Mouse (Mus musculus) embryonic facial prominence, embryonic 11.5 days (tissue): ENCODE measurements around the gene Dbx2. TPM values are rescaled to one million over a fixed set of nuclear protein-coding genes. Genes with fewer than 3 reads are reported as not detected.

Experiments used
- ATAC-seq: fragments of 200-750 bp; cut with Nextera tagmentation; replicated peaks from 2 replicates; pipeline ENCODE4 v1.8.0; 2017; ENCODE audit warnings: low read depth; ENCODE audit not compliant: insufficient number of reproducible peaks, low FRiP score, low TSS enrichment
- DNase-seq: peaks from one replicate; pipeline ENCODE4 v3.0.0-alpha.2; 2015; ENCODE audit warnings: low spot score
- H3K27ac ChIP-seq: fragments of 300-500 bp; sonication (generic); replicated peaks from 2 replicates; pipeline ENCODE4 v1.5.1; 2014; ENCODE audit warnings: mild to moderate bottlenecking, low read depth, low read length, control low read depth
- H3K27me3 ChIP-seq: fragments of 300-500 bp; sonication (generic); 2 replicates; pipeline ENCODE4 v1.6.1; 2014; ENCODE audit warnings: mild to moderate bottlenecking, low read length, moderate library complexity, mixed read lengths; ENCODE audit not compliant: control insufficient read depth, insufficient read depth
- H3K36me3 ChIP-seq: fragments of 300-500 bp; sonication (generic); replicated peaks from 2 replicates; pipeline ENCODE4 v1.6.1; 2014; ENCODE audit warnings: low read depth, mild to moderate bottlenecking, low read length, moderate library complexity, mixed read lengths; ENCODE audit not compliant: control insufficient read depth, insufficient read depth
- H3K4me1 ChIP-seq: fragments of 300-500 bp; sonication (generic); 2 replicates; pipeline ENCODE4 v1.6.1; 2014; ENCODE audit warnings: low read length, mixed read lengths; ENCODE audit not compliant: control insufficient read depth, insufficient read depth
- H3K4me2 ChIP-seq: fragments of 300-500 bp; sonication (generic); 2 replicates; pipeline ENCODE4 v1.6.1; 2014; ENCODE audit warnings: low read depth, mild to moderate bottlenecking, control low read depth, low read length, moderate library complexity
- H3K4me3 ChIP-seq: fragments of 300-500 bp; sonication (generic); 2 replicates; pipeline ENCODE4 v1.5.1; 2014; ENCODE audit warnings: low read depth, low read length, control low read depth
- H3K9ac ChIP-seq: fragments of 300-500 bp; sonication (generic); replicated peaks from 2 replicates; pipeline ENCODE4 v1.6.1; 2014; ENCODE audit warnings: mild to moderate bottlenecking, control low read depth, low read length
- H3K9me3 ChIP-seq: fragments of 300-500 bp; sonication (generic); replicated peaks from 2 replicates; pipeline ENCODE4 v1.6.1; 2016; ENCODE audit warnings: mild to moderate bottlenecking, low read length, inconsistent platforms, mixed read lengths; ENCODE audit not compliant: control insufficient read depth
- WGBS: fragments of 180-500 bp; shearing (Covaris S2); extraction: QIAGEN DNeasy Blood & Tissue Kit; methylation state at CpG from one replicate; pipeline ENCODE4 v1.1.7; 2014; 5-methylcytosine and 5-hydroxymethylcytosine counted together
- polyA plus RNA-seq: library from polyadenylated mRNA; unstranded; fragments of >200 nt; fragmentation: Nextera tagmentation; extraction: Ambion mirVana; gene quantifications from 2 replicates; pipeline ENCODE4 v1.2.1, GENCODE M21; 2014

The Dbx2 gene
- polyA plus RNA-seq, 1 experiment from 2014 or later = 0.66 TPM

- H3K27me3 ChIP-seq = no peaks in the 10 kb centered on the region
- DNase-seq = no peak
- no peak overlapping the region for H3K27ac ChIP-seq
- H3K9ac ChIP-seq = no peak overlapping the region
- 87% methylated on average over 4 of the region's 4 CpGs for WGBS
- no peaks in the 10 kb centered on the region for H3K4me1 ChIP-seq
- no peaks in the 10 kb centered on the region for H3K9me3 ChIP-seq
- H3K4me3 ChIP-seq = no peak overlapping the region
- ATAC-seq = no peak
- H3K36me3 ChIP-seq = no peaks in the 10 kb centered on the region
- H3K4me2 ChIP-seq = no peak overlapping the region
Measured at GRCm38 (mm10) chr15:95675645-95676044, 19.9 kb upstream of the Dbx2 start.

DNA sequence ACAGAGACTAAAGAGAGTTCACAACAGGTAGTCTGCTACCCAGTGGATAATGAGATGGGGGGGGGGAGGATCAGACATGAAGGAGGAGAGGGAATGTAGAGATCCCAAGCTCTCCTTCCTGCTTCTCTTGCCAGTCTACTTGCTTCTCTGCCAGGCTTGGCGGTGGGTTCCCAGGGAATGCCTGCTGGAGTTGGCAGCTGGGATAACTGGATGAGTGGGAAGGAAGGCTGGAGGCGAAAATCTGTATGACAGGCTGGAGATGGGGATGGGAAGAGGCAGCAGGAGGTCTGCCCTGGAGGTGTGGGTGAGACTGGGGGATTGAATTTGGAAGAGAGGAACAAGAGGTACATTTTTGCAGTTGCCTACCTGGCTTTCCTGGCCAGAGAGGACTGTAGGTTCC, 19.4 kb upstream of the Dbx2 start:
- Histone ChIP-seq H3K27ac (no peak overlapping the region), H3K4me3 (no peak overlapping the region), H3K36me3 (no peaks in the 10 kb centered on the region), H3K9me3 (no peaks in the 10 kb centered on the region), H3K4me2 (no peak overlapping the region), H3K27me3 (no peaks in the 10 kb centered on the region), H3K9ac (no peak overlapping the region), H3K4me1 (no peaks in the 10 kb centered on the region)
- WGBS = 81% methylated on average over 2 of the region's 2 CpGs
- DNase-seq = no peak
- no peak for ATAC-seq

DNA sequence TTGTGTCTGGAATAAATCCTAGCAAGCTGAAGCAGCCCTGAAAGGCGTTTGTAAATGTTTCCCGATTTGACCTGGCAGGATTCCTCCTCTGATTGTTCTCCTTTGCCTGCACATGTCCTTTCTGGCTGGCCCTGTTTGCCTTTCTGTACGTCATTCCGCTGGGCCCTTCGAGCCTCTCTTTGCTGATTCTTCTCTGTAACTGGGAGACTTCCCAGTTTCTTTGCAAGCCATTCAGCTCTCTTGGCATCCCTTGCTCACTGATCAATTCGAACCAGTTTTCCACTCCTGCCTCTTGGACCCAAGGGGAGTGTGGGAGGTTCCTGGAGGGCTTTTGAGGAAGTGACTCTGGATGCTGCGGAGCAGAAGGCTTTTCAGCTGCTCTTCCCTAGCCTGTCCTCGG, 11.4 kb upstream of the Dbx2 start:
- ATAC-seq = no peak
- Histone ChIP-seq H3K4me2 (no peak overlapping the region), H3K4me3 (no peak overlapping the region), H3K9ac (no peak overlapping the region), H3K36me3 (no peaks in the 10 kb centered on the region), H3K27ac (no peak overlapping the region), H3K4me1 (no peaks in the 10 kb centered on the region), H3K27me3 (no peaks in the 10 kb centered on the region), H3K9me3 (no peaks in the 10 kb centered on the region)
- WGBS = 34% methylated on average over 8 of the region's 8 CpGs
- DNase-seq = no peak

GRCm38 (mm10) chr15:95665002-95665401, 9.2 kb upstream of the Dbx2 start:
- H3K4me2 ChIP-seq = no peak overlapping the region
- DNase-seq (no peak), ATAC-seq (no peak)
- no peaks in the 10 kb centered on the region for H3K27me3 ChIP-seq
- H3K9ac ChIP-seq = no peak overlapping the region
- H3K4me3 ChIP-seq = no peak overlapping the region
- H3K9me3 ChIP-seq = no peaks in the 10 kb centered on the region
- no peaks in the 10 kb centered on the region for H3K36me3 ChIP-seq
- no peaks in the 10 kb centered on the region for H3K4me1 ChIP-seq
- H3K27ac ChIP-seq = no peak overlapping the region
- WGBS = 87% methylated on average over 4 of the region's 4 CpGs

DNA sequence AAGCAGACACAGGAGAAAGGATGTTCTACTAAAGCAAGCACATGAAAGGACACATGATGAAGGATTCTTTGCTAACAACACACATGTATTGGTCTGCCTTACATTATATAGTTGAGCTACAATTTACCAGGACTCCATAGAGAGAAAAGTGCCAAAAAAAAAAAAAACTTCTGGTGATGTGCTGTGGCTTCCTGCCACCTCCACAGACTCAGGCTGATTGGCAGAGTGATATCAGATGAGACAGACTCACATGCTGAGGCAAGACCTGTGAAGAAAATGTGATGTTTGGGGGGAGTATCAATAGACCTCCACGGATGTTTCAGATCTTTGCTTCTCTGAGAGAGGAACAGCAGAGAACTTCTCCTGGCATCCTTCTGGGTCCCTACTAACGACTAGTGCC, 6.0 kb upstream of the Dbx2 start:
- no peaks in the 10 kb centered on the region for H3K9me3 ChIP-seq
- WGBS = 82% methylated on average over 2 of the region's 2 CpGs
- H3K36me3 ChIP-seq = no peaks in the 10 kb centered on the region
- H3K9ac ChIP-seq = no peak overlapping the region
- H3K4me2 ChIP-seq = no peak overlapping the region
- no peak overlapping the region for H3K27ac ChIP-seq
- H3K4me3 ChIP-seq = no peak overlapping the region
- H3K27me3 ChIP-seq = no peaks in the 10 kb centered on the region
- no peak for DNase-seq
- H3K4me1 ChIP-seq = no peaks in the 10 kb centered on the region
- ATAC-seq = no peak

GRCm38 (mm10) chr15:95660368-95660767, 4.6 kb upstream of the Dbx2 start:
- Histone ChIP-seq H3K4me2 (no peak overlapping the region), H3K9me3 (no peaks in the 10 kb centered on the region), H3K36me3 (no peaks in the 10 kb centered on the region), H3K27me3 (no peaks in the 10 kb centered on the region), H3K27ac (no peak overlapping the region), H3K4me1 (no peaks in the 10 kb centered on the region), H3K9ac (no peak overlapping the region), H3K4me3 (no peak overlapping the region)
- ATAC-seq = no peak
- no peak for DNase-seq
- 82% methylated on average over 5 of the region's 5 CpGs for WGBS

DNA sequence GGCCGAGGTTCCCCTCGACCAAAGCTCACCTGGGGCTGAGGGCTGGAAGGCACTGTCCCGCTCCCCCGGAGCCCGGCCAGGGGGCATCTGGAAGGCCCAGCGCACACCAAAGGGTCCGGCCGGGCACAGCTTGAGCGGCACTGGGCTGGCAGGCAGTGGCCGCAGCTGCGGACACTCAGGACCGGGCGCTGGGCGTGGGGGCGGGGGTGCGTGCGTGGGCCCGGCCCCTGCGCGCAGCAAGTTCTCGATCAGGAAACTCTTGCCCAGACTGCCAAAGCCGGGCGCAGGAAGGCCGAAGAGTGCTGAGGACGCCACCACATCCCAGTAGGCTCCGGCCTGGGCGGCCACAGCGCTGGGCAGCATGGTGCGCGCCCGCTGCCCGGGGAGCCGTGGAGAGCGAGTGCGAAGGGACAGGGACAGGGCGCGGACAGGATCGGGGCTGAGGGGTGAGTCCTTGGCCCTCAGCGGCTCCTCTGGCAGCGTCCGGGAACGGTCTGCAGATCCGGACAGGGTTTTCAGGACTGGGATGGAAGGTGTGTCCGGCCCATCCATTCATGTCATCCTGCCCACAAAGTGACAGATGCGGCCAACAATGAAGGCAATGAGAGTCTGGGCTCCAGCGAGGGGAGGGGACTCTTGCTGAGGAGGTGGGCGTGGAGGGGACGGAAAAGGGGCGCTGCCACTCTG, 1.4 kb downstream of the Dbx2 start:
- Histone ChIP-seq H3K27me3 (peaks cover 38% of the 10 kb centered on the region), H3K4me1 (no peaks in the 10 kb centered on the region; the same call in 1 of the 2 replicates), H3K36me3 (no peaks in the 10 kb centered on the region), H3K27ac (no peak overlapping the region), H3K4me2 (peak overlapping the region; percentile 81), H3K4me3 (peak overlapping the region; percentile 36), H3K9me3 (no peaks in the 10 kb centered on the region), H3K9ac (peak overlapping the region; percentile 37; the same call in 1 of the 2 replicates)
- 2% methylated on average over 49 of the region's 49 CpGs for WGBS
- ATAC-seq = peak; percentile 52; the same call in 1 of the 2 replicates
- no peak for DNase-seq

DNA sequence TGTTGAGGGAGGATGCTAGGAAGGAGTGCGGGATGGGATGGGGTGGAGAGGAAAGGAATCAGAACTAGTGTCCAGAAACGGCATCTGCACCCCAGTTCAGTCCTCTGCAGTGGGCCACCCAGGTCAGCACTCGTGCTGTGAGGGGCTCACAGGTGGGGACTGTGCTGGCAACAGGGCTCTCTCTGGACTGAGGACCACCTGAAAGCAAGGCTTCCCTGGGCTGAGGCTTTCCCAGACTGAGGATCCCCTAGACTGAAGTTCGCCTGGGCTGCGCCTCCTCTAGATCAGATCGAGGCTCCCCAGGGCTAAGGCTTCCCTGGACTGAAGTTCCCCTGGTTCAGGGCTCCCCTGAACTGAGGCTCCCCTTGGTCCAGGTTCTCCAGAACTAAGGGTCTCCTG, 1.9 kb downstream of the Dbx2 start:
- Histone ChIP-seq H3K4me2 (peak overlapping the region; percentile 81), H3K36me3 (no peaks in the 10 kb centered on the region), H3K27me3 (peaks cover 38% of the 10 kb centered on the region), H3K9ac (peak overlapping the region; percentile 37; the same call in 1 of the 2 replicates), H3K9me3 (no peaks in the 10 kb centered on the region), H3K4me3 (peak overlapping the region; percentile 36), H3K27ac (no peak overlapping the region), H3K4me1 (no peaks in the 10 kb centered on the region; the same call in 1 of the 2 replicates)
- ATAC-seq (peak; percentile 65; the same call in 1 of the 2 replicates), DNase-seq (no peak)
- WGBS = 1% methylated on average over 6 of the region's 6 CpGs
